Comparison of ENCODE assay signal across 15 mouse cellular contexts in the genomic region with DNA sequence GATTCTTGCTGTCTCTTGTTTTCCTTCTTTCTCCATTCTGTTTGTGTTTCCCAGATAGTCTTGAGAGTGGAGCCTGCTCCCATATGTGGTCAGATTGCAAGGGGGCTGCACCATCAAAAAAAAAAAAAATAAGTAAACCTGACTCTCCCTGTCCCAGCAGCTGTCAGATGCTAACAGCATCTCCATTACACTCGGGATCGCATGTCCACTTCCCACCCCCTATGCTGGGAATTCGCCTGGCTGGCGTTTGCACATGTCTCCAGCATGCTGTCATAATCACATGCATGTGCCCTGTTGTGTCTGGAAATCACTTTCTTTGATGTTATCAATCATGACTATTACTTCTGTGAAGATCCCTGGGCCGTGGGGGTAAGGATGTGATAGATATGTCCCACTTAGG.
"Had no signal": no experiment of that assay in that cellular context is flagged by ENCODE, and none has a peak within 500 bp of the region (broad histone marks: within the 10 kb centered on the region; RNA-seq: fewer than 3 reads in every experiment).

No protein-coding gene starts in this region.

- H3K9me3 ChIP-seq: lung, embryonic 15.5 days; midbrain, embryonic 15.5 days had no signal

- H3K27ac ChIP-seq: liver, embryonic 13.5 days; lung, embryonic 15.5 days; macrophage; midbrain, embryonic 15.5 days had no signal

- ATAC-seq: intestine, embryonic 16.5 days; liver, postnatal 0 days; midbrain, embryonic 15.5 days had no signal

- DNase-seq: kidney, adult 8-10 months; kidney, postnatal 25 days; left cerebral cortex, postnatal 4 days; liver; liver, embryonic 13.5 days; liver, postnatal 0 days; lung, postnatal 14 days; thymus, adult 18-20 months; thymus, postnatal 14 days had no signal

- H3K4me2 ChIP-seq: liver, embryonic 13.5 days; lung, embryonic 15.5 days; midbrain, embryonic 11.5 days; midbrain, embryonic 15.5 days had no signal

- H3K36me3 ChIP-seq: liver, embryonic 13.5 days; lung, embryonic 15.5 days; midbrain, embryonic 15.5 days had no signal

- H3K27me3 ChIP-seq: liver, embryonic 13.5 days; lung, embryonic 15.5 days; megakaryocyte, embryonic 14.5 days; midbrain, embryonic 15.5 days had no signal

- H3K9ac ChIP-seq: liver, embryonic 13.5 days; liver, postnatal 0 days; lung, embryonic 15.5 days; midbrain, embryonic 15.5 days had no signal

- H3K4me3 ChIP-seq: liver, embryonic 13.5 days; lung, embryonic 15.5 days; megakaryocyte, embryonic 14.5 days; midbrain, embryonic 15.5 days had no signal

- H3K4me1 ChIP-seq: liver, embryonic 13.5 days; lung, embryonic 15.5 days; megakaryocyte, embryonic 14.5 days; midbrain, embryonic 15.5 days had no signal
